Mouse (Mus musculus) bone marrow macrophage, adult 2 months (primary cell): Measurements from ENCODE around the gene Gm4450. TPM values are rescaled to one million over a fixed set of nuclear protein-coding genes. Genes with fewer than 3 reads are reported as not detected.
"Not testable (repeated sequence)": the region's sequence is repeated elsewhere in the genome, so short reads cannot be mapped to it uniquely, and the experiment has no call there.

Source experiments
- H3K27ac ChIP-seq: 2 replicates; pipeline ENCODE4 v1.5.1; 2012; ENCODE audit warnings: low read depth, low read length; ENCODE audit not compliant: insufficient read depth
- H3K4me1 ChIP-seq: 2 replicates; pipeline ENCODE4 v1.6.1; 2012; ENCODE audit warnings: low read length; ENCODE audit not compliant: control insufficient read depth, insufficient read depth
- H3K4me3 ChIP-seq: 2 replicates; pipeline ENCODE4 v1.5.1; 2012; ENCODE audit warnings: mild to moderate bottlenecking, low read length, moderate library complexity; ENCODE audit not compliant: insufficient read depth
- CTCF ChIP-seq: IDR thresholded peaks from 2 replicates; pipeline ENCODE4 v1.5.1; 2012; ENCODE audit warnings: low read depth, mild to moderate bottlenecking, low read length, moderate library complexity
- POLR2A ChIP-seq: IDR thresholded peaks from 2 replicates; pipeline ENCODE4 v1.6.1; 2012; ENCODE audit warnings: mild to moderate bottlenecking, low read depth, low read length, borderline replicate concordance
- polyA plus RNA-seq: library from polyadenylated mRNA; stranded (reverse); fragments of >200 nt; gene quantifications from 2 replicates; pipeline ENCODE4 v1.2.4, GENCODE M21; 2012; ENCODE audit not compliant: missing spikeins, insufficient read depth, insufficient read length

Gene Gm4450
- not detected in 2 replicates for polyA plus RNA-seq

DNA sequence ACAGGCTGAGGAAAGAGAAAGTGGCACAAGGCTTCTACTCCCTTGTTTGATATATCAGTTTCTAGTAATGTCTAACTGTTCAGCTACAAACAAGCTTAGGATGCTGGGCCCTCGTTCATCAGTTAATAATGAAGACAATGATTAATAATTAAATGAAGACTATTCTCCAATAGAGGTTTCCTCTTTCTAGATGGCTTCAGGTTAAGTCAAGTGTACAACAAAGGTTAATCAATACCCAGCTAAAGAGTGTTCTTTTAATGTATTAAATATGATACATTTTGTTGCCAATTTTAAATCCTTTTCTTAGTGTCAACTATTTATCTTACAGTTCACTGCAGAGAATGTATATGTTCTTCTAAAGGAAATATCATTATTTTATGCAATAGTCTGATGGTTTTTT, at the start of gene Gm4450:
Gene Gm4450 (minus strand): TSS at position 101 of the 400 bp plus-strand sequence.
- not testable (repeated sequence) for H3K4me1 ChIP-seq, H3K27ac ChIP-seq, H3K4me3 ChIP-seq

DNA sequence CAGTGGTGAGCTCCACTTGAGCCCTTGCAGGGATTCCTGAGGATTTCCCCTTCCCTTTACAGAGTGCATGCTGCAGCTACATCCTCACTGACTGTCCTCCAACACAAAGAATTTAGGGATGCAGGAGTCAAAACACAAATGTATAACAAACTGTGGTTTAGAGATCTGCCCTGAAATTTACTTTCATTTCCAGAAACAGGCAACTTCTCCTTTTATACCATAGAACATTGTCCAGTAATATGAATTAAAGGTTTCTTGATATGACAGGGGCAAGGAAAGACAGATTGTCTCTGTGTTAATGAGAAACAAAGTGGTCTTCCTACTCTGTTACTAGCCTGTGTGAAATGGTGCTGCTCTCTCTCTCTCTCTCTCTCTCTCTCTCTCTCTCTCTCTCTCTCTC, 40.5 kb upstream of the Gm4450 start:
- H3K4me3 ChIP-seq, H3K4me1 ChIP-seq, H3K27ac ChIP-seq: not testable (repeated sequence)

DNA sequence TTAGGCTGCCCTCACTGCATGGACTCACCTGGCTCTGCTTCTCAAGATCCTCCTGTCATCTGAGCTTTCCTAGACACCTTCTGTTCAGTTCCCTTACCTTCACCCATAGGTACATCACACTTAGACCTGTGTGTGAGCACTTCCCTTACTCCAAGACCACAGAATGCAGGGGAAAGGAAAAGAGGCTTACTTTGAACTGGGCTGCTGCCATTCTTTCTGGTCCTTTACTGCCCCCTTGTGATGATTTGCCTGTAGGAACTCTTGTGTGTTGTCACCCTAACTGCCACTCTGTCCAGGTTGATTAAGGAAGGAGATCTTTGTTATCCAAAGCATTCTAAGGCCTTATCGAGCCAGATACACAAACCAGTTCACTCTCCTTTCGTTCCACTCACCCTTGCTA, 39.8 kb upstream of the Gm4450 start:
- H3K4me1 ChIP-seq, H3K27ac ChIP-seq, H3K4me3 ChIP-seq: not testable (repeated sequence)

DNA sequence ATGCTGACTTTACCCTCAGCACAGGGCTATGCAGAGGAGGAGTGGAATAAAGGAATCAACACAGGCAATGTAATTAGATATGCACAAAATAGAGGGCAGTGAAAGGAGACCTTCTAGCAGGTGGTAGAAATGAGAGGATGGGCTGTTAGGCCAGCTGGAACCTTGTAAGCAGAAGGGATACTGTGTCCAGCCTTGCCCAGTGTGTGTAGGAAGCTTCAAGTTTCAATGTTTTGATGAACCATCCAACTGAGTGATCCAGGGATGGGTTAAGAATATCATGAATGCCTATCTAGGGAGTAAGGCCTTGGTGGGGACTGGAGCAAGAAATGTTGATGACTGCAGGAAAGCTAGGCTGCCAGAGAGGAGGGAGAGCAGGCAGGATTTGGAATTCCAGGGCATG, 38.1 kb upstream of the Gm4450 start:
- H3K4me3 ChIP-seq, H3K4me1 ChIP-seq, H3K27ac ChIP-seq: not testable (repeated sequence)

DNA sequence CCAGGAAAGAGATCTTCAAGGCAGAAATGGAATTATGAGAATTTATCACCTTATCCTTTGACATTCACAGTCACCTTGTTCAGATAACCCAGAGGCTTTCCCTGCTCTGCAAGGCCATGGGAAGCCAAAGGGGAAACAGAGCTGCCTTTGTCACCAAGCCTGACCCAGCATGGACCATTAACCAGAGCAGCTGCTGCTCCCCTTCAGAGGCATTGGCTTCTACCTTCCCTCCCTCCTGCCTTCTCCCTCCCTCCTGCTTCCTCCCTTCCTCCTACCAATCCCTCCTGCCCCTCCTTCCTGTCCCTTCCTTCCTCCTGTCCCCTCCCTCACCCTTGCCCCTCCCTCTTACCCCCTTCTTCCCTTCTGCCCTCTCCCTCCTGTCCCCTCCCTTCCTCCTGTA, 37.3 kb upstream of the Gm4450 start:
- H3K4me3 ChIP-seq, H3K27ac ChIP-seq, H3K4me1 ChIP-seq: not testable (repeated sequence)

DNA sequence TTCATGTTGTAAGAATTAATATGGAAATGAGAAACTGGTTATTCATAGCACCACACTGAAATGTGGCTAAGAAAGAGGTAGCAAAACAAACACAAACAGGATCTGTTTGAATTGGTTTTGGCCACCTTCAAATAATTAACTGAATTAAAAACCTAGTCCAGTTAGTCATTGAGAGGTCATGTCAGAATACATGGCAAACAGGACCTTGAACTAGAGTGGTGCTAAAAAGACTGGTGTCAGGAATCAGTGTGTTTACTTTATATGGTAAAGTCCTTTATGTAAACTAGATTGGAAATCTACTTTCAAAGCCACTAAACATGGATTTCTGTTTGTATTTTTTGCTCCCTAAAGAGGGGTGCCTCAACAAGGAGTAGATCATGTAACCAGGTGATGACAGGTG, 14.6 kb upstream of the Gm4450 start:
- H3K4me3 ChIP-seq, H3K4me1 ChIP-seq, H3K27ac ChIP-seq: not testable (repeated sequence)

DNA sequence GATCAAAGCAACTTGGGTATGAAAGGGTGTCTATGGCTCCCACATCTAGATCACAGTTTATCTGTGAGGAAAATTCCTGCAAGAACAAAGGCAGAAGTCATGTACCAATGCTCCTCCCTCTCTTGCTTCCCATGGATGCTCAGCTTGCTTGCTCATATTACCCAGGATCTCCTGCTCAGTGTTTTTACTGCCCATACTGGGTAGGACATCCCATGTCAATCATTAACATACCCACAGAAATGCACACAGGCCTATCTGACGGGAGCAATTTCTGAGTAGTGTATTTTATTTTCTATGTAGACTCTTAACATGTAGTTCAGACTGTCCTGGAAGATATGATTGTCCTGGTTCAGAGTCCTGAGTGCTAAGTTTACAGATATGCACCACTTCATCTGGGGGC, 14.1 kb upstream of the Gm4450 start:
- not testable (repeated sequence) for H3K27ac ChIP-seq, H3K4me1 ChIP-seq, H3K4me3 ChIP-seq

DNA sequence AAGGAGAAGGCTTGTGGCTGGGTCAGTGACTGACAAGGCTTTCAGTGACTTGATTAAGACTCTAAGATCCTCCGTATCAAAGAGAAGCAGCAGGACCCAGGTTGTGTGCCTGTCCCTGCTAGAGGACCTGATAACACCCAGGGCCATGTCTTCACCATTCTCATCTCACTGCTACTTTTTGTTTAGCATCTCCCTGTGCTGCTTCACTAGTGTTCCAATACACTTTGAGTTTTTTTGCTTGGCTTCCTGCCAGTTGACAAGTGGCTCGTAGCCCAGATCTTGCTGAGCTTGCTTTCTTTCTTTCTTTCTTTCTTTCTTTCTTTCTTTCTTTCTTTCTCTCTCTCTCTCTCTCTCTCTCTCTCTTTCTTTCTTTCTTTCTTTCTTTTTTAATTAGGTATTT, 12.4 kb upstream of the Gm4450 start:
- H3K27ac ChIP-seq, H3K4me1 ChIP-seq, H3K4me3 ChIP-seq: not testable (repeated sequence)

DNA sequence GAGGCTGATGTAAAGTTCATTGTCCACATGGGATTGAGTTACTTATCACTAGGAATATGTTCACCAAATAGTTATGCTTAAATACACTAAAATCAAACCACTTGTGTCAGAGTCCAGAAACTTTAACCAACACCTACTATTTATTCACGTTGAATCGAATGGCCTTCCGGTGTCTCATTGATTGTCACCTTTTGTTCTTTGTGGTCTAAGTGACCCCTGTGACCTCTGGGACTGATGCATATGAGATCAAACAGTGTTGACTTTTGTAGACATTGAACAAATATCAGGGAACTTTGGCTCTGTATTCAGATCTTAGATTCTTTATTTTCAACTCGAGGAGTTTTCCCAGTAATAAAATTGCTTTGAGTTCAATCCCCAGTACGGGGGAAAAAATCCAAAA, 3.1 kb downstream of the Gm4450 start:
- H3K27ac ChIP-seq, H3K4me3 ChIP-seq, H3K4me1 ChIP-seq: not testable (repeated sequence)

DNA sequence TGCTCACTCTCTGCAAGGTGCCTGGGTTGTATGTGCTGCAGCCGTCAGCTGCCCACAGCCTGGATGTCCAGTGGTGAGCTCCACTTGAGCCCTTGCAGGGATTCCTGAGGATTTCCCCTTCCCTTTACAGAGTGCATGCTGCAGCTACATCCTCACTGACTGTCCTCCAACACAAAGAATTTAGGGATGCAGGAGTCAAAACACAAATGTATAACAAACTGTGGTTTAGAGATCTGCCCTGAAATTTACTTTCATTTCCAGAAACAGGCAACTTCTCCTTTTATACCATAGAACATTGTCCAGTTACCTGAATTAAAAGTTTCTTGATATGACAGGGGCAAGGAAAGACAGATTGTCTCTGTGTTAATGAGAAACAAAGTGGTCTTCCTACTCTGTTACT, 13.0 kb downstream of the Gm4450 start:
- not testable (repeated sequence) for H3K4me3 ChIP-seq, H3K27ac ChIP-seq, H3K4me1 ChIP-seq

DNA sequence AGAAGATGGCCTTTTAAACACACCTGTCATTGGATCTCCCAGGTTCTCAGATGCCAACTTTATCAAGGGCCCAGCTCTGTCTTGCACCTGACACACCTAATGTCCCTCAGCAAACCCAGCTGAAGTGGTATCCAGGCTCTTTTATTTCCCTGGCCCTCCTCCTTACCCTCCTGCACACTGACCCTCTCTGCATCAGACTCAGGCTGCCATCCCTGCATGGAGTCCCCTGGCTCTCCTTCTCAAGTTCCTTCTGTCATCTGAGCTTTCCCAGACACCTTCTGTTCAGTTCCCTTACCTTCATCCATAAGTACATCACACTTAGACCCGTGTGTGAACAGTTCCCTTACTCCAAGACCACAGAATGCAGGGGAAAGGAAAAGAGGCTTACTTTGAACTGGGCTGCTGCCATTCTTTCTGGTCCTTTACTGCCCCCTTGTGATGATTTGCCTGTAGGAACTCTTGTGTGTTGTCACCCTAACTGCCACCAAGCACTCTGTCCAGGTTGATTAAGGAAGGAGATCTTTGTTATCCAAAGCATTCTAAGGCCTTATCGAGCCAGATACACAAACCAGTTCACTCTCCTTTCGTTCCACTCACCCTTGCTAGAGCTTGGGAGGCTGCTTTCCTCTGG, 13.7 kb downstream of the Gm4450 start:
- not testable (repeated sequence) for H3K4me3 ChIP-seq, H3K4me1 ChIP-seq, H3K27ac ChIP-seq

DNA sequence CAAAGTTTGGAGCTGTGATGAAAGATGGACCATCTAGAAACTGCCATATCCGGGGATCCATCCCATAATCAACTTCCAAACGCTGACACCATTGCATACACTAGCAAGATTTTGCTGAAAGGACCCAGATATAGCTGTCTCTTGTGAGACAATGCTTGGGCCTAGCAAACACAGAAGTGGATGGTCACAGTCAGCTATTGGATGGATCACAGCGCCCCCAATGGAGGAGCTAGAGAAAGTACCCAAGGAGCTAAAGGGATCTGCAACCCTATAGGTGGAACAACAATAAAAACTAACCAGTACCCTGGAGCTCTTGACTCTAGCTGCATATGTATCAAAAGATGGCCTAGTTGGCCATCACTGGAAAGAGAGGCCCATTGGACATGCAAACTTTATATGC, 14.7 kb downstream of the Gm4450 start:
- H3K4me3 ChIP-seq, H3K4me1 ChIP-seq, H3K27ac ChIP-seq: not testable (repeated sequence)

DNA sequence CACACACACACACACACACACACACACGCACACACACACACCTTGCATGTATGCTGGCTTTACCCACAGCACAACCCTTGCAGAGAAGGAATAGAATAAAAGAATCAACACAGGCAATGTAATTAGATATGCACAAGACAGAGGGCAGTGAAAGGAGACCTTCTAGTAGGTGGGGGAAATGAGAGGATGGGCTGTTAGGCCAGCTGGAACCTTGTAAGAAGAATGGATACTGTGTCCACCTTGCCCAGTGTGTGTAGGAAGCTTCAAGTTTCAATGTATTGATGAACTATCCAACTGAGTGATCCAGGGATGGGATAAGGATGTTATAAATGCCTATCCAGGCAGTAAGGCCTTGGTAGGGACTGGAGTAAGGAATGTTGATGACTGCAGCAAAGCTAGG, 21.9 kb downstream of the Gm4450 start:
- TF ChIP-seq CTCF (no peak), POLR2A (no peak)
- no peak overlapping the region for H3K4me3 ChIP-seq
- H3K27ac ChIP-seq, result no peak overlapping the region
- H3K4me1 ChIP-seq, result no peaks in the 10 kb centered on the region
